15 mouse cellular contexts compared by ENCODE assay signal in genomic region chr15:97281712-97282571, GRCm38 (mm10). TPM values are rescaled to one million over a fixed set of nuclear protein-coding genes. Genes with fewer than 3 reads are reported as not detected.
DNase-seq lines count a peak whose midpoint lies in the region; ATAC-seq and TF ChIP-seq lines count a peak whose summit lies in the region.
"Had no signal": no experiment of that assay in that cellular context is flagged by ENCODE, and none has a peak within 500 bp of the region (broad histone marks: within the 10 kb centered on the region; RNA-seq: fewer than 3 reads in every experiment).

No protein-coding gene starts in this region.

- no peaks in the 10 kb centered on the region for H3K27me3 ChIP-seq in heart, embryonic 10.5 days (ENCODE audit: insufficient read depth, poor library complexity, severe bottlenecking)
- H3K27me3 ChIP-seq in MEL (ENCODE audit: control insufficient read depth in 1 of 2, insufficient read depth in 2 of 2, low read length in 2 of 2), result no peaks in the 10 kb centered on the region; a peak in 1 of 4 replicates
- no peaks in the 10 kb centered on the region for H3K27me3 ChIP-seq in embryonic facial prominence, embryonic 14.5 days (replicated peaks; ENCODE audit: control insufficient read depth, insufficient read depth, low read length)
- H3K27me3 ChIP-seq in midbrain, embryonic 12.5 days, result no peaks in the 10 kb centered on the region
- H3K27me3 ChIP-seq: embryonic facial prominence, embryonic 13.5 days; heart, embryonic 15.5 days; neural tube, embryonic 13.5 days had no signal

- no peaks in the 10 kb centered on the region for H3K36me3 ChIP-seq in heart, embryonic 10.5 days
- H3K36me3 ChIP-seq in MEL (ENCODE audit: control insufficient read depth in 1 of 2, insufficient read depth in 2 of 2, low read length in 2 of 2), result no peaks in the 10 kb centered on the region
- H3K36me3 ChIP-seq in embryonic facial prominence, embryonic 14.5 days (ENCODE audit: control insufficient read depth, insufficient read depth, low read length), result no peaks in the 10 kb centered on the region
- H3K36me3 ChIP-seq in midbrain, embryonic 12.5 days, result no peaks in the 10 kb centered on the region
- H3K36me3 ChIP-seq: embryonic facial prominence, embryonic 13.5 days; heart, embryonic 15.5 days; neural tube, embryonic 13.5 days had no signal

- 51% methylated on average over 10 of the region's 10 CpGs for WGBS in heart, embryonic 10.5 days
- 65% methylated on average over 10 of the region's 10 CpGs for WGBS in embryonic facial prominence, embryonic 14.5 days
- WGBS in midbrain, embryonic 12.5 days, result 46% methylated on average over 10 of the region's 10 CpGs

- H3K9ac ChIP-seq in MEL (ENCODE audit: control insufficient read depth, low read depth, low read length, poor library complexity, severe bottlenecking), result no peak overlapping the region
- no peak overlapping the region for H3K9ac ChIP-seq in embryonic facial prominence, embryonic 14.5 days (ENCODE audit: low read depth, low read length)
- H3K9ac ChIP-seq in midbrain, embryonic 12.5 days (replicated peaks), result no peak overlapping the region
- H3K9ac ChIP-seq: embryonic facial prominence, embryonic 13.5 days; heart, embryonic 15.5 days; liver, embryonic 14.5 days; neural tube, embryonic 13.5 days had no signal

- DNase-seq in heart, embryonic 10.5 days (ENCODE audit: low spot score), result peak; percentile 66
- DNase-seq in heart, adult 8-10 months (ENCODE audit: low spot score), result no peak
- DNase-seq in MEL (ENCODE audit: low read depth, low spot score), result no peak
- DNase-seq in embryonic facial prominence, embryonic 14.5 days (ENCODE audit: low spot score), result peak; percentile 8
- DNase-seq in spleen, adult 12 weeks (ENCODE audit: low spot score), result no peak
- no peak for DNase-seq in gastrocnemius, postnatal 25 days
- DNase-seq in liver, result no peak
- DNase-seq: adrenal gland, postnatal 14 days; gastrocnemius, postnatal 10 days; kidney, adult 18-20 months had no signal

- no peak for ATAC-seq in embryonic facial prominence, embryonic 14.5 days (ENCODE audit: low read depth)
- 0 out of 2 replicates have a peak, but pooled peaks have one; percentile 19 for ATAC-seq in midbrain, embryonic 12.5 days (ENCODE audit: low FRiP score, low read depth)

- H3K9me3 ChIP-seq in heart, embryonic 10.5 days, result no peaks in the 10 kb centered on the region
- H3K9me3 ChIP-seq in MEL (replicated peaks; ENCODE audit: insufficient read depth, low read length), result no peaks in the 10 kb centered on the region
- H3K9me3 ChIP-seq in embryonic facial prominence, embryonic 14.5 days (ENCODE audit: control insufficient read depth, low read length), result no peaks in the 10 kb centered on the region
- no peaks in the 10 kb centered on the region for H3K9me3 ChIP-seq in midbrain, embryonic 12.5 days
- H3K9me3 ChIP-seq: embryonic facial prominence, embryonic 13.5 days; heart, embryonic 15.5 days; neural tube, embryonic 13.5 days had no signal

- no peak for TF ChIP-seq RAD21 in MEL (IDR thresholded peaks at IDR 0.05; ENCODE audit: low read depth, low read length)

- no peak overlapping the region for H3K4me3 ChIP-seq in heart, embryonic 10.5 days
- H3K4me3 ChIP-seq in MEL (ENCODE audit: control insufficient read depth in 1 of 2, insufficient read depth in 1 of 2, low read depth in 2 of 2, low read length in 2 of 2), result no peak overlapping the region
- no peak overlapping the region for H3K4me3 ChIP-seq in embryonic facial prominence, embryonic 14.5 days (ENCODE audit: low read depth, low read length)
- no peak overlapping the region for H3K4me3 ChIP-seq in midbrain, embryonic 12.5 days
- H3K4me3 ChIP-seq: embryonic facial prominence, embryonic 13.5 days; heart, embryonic 15.5 days; neural tube, embryonic 13.5 days had no signal

- TF ChIP-seq POLR2A in MEL (IDR thresholded peaks at IDR 0.05; ENCODE audit: control insufficient read depth in 1 of 2, insufficient read depth in 1 of 2, low read depth in 1 of 2, low read length in 2 of 2, poor library complexity in 1 of 2), result no peak

- no peak for TF ChIP-seq CTCF in MEL (IDR thresholded peaks at IDR 0.05 in 2 of 3, conservative IDR thresholded peaks at IDR 0.05 in 1 of 3; ENCODE audit: control insufficient read depth in 1 of 3, insufficient read depth in 1 of 3, low read depth in 2 of 3, low read length in 3 of 3, poor library complexity in 1 of 3, severe bottlenecking in 1 of 3)

- H3K27ac ChIP-seq in heart, embryonic 10.5 days, result no peak overlapping the region
- no peak overlapping the region for H3K27ac ChIP-seq in MEL (ENCODE audit: control insufficient read depth, low read depth, low read length)
- no peak overlapping the region for H3K27ac ChIP-seq in embryonic facial prominence, embryonic 14.5 days (replicated peaks; ENCODE audit: low read depth, low read length)
- H3K27ac ChIP-seq in midbrain, embryonic 12.5 days (replicated peaks), result peak overlapping the region; percentile 52; the same call in 1 of the 2 replicates
- H3K27ac ChIP-seq: embryonic facial prominence, embryonic 13.5 days; heart, embryonic 15.5 days; liver, embryonic 14.5 days; neural tube, embryonic 13.5 days had no signal

- H3K4me2 ChIP-seq in embryonic facial prominence, embryonic 14.5 days (ENCODE audit: low read depth, low read length), result no peak overlapping the region
- H3K4me2 ChIP-seq in midbrain, embryonic 12.5 days (replicated peaks), result peak overlapping the region; percentile 21; the same call in 1 of the 2 replicates
- H3K4me2 ChIP-seq: embryonic facial prominence, embryonic 13.5 days; heart, embryonic 15.5 days; neural tube, embryonic 13.5 days had no signal

- TF ChIP-seq EP300 in MEL (IDR thresholded peaks at IDR 0.05; ENCODE audit: low read depth in 1 of 2, low read length in 2 of 2), result no peak

- H3K4me1 ChIP-seq in heart, embryonic 10.5 days, result peaks cover 31% of the 10 kb centered on the region
- H3K4me1 ChIP-seq in MEL (ENCODE audit: control insufficient read depth in 1 of 2, insufficient read depth in 2 of 2, low read length in 2 of 2), result no peaks in the 10 kb centered on the region
- no peaks in the 10 kb centered on the region for H3K4me1 ChIP-seq in embryonic facial prominence, embryonic 14.5 days (ENCODE audit: control insufficient read depth, insufficient read depth, low read length)
- peaks cover 4% of the 10 kb centered on the region; the same call in 1 of the 2 replicates for H3K4me1 ChIP-seq in midbrain, embryonic 12.5 days
- H3K4me1 ChIP-seq: heart, embryonic 15.5 days had no signal

- H3K79me2 ChIP-seq in MEL (ENCODE audit: control insufficient read depth, insufficient read depth, low read length, poor library complexity), result no peaks in the 10 kb centered on the region

TF ChIP-seq in MEL, 35 proteins besides CTCF, POLR2A, EP300 and RAD21:
- no peak for TF ChIP-seq BHLHE40 (IDR thresholded peaks at IDR 0.05; ENCODE audit: borderline replicate concordance, low read depth, low read length)
- TF ChIP-seq POLR2AphosphoS5 (IDR thresholded peaks at IDR 0.05; ENCODE audit: borderline replicate concordance, low read depth, low read length), result peak; percentile 46; the same call in 1 of the 2 replicates

RNA-seq across cellular contexts. Expression of gene Amigo2, which starts 34.9 kb away (rescaled TPM):
- polyA plus RNA-seq in heart, embryonic 10.5 days (2016; fragmentation: Nextera tagmentation; extraction: Ambion mirVana), result 3.2 and 4.6 TPM in 2 replicates
- 1 to 10 TPM; 4.8 to 6.1 (median 5.7) TPM for total RNA-seq in heart, adult 8-10 months (2022)
- not detected in 2 replicates for total RNA-seq in MEL (2012; rRNA removed)
- not detected for polyA plus RNA-seq in MEL (2012; ENCODE audit: insufficient read depth in 1 of 2, insufficient read length in 2 of 2, low read depth in 1 of 2, low replicate concordance in 2 of 2, missing spikeins in 1 of 2)
- polyA plus RNA-seq in embryonic facial prominence, embryonic 14.5 days (2014; fragmentation: Nextera tagmentation; extraction: Ambion mirVana), result 4.6 and 5.6 TPM in 2 replicates
- 5.9 and 7.9 TPM in 2 replicates for polyA plus RNA-seq in midbrain, embryonic 12.5 days (2016; fragmentation: Nextera tagmentation; extraction: Ambion mirVana)
- total RNA-seq in gastrocnemius, postnatal 25 days (2021), result 1 to 10 TPM; 1.5 to 3.2 TPM

RNA-seq across cellular contexts. Expression of gene Pced1b, which starts 35.0 kb away (rescaled TPM):
- polyA plus RNA-seq in heart, embryonic 10.5 days (2016; fragmentation: Nextera tagmentation; extraction: Ambion mirVana), result 2.3 and 2.4 TPM in 2 replicates
- total RNA-seq in heart, adult 8-10 months (2022), result 1 to 10 TPM; 2.5 to 4.8 (median 3.8) TPM
- 6.6 and 9.7 TPM in 2 replicates for total RNA-seq in MEL (2012; rRNA removed)
- polyA plus RNA-seq in MEL (2012; ENCODE audit: insufficient read depth in 1 of 2, insufficient read length in 2 of 2, low read depth in 1 of 2, low replicate concordance in 2 of 2, missing spikeins in 1 of 2), result 10 to 100 TPM in 1 of 2 experiments, not detected in 1; 36.5 TPM
- polyA plus RNA-seq in embryonic facial prominence, embryonic 14.5 days (2014; fragmentation: Nextera tagmentation; extraction: Ambion mirVana), result 3.6 and 4.3 TPM in 2 replicates
- 3.2 and 4.3 TPM in 2 replicates for polyA plus RNA-seq in midbrain, embryonic 12.5 days (2016; fragmentation: Nextera tagmentation; extraction: Ambion mirVana)
- 1 to 10 TPM in 1 of 2 experiments, under 1 TPM in 1; 0.87 to 1.2 TPM for total RNA-seq in gastrocnemius, postnatal 25 days (2021)

Comparison
In these comparisons a context has a peak if more than half of its experiments do, and no peak if none do; other contexts are left out.
1. DNase-seq: peak in heart, embryonic 10.5 days (single experiment) and embryonic facial prominence, embryonic 14.5 days (single experiment); none in heart, adult 8-10 months (single experiment), MEL (single experiment), spleen, adult 12 weeks (single experiment), gastrocnemius, postnatal 25 days (single experiment) and liver (single experiment).